Mouse (Mus musculus) R1 (cell line): Measurements from ENCODE around the gene Erg.

Source experiments
- DNase-seq: peaks from one replicate; pipeline ENCODE4 v3.0.0-alpha.2; 2018; ENCODE audit warnings: low read depth, low spot score

Erg gene

GRCm38 (mm10) chr16:95352266-95352665 is 234.1 kb downstream of the Erg start:
- no peak for DNase-seq

GRCm38 (mm10) chr16:95350499-95350898 is 235.9 kb downstream of the Erg start:
- DNase-seq: peak; percentile 39

GRCm38 (mm10) chr16:95349745-95350144 is 236.6 kb downstream of the Erg start:
- no peak for DNase-seq

- DNase-seq: no peak
Observed at GRCm38 (mm10) chr16:95349344-95349743, 237.0 kb downstream of the Erg start.

GRCm38 (mm10) chr16:95348555-95348954 is 237.8 kb downstream of the Erg start:
- no peak for DNase-seq

- DNase-seq: no peak
Observed at GRCm38 (mm10) chr16:95347202-95347601, 239.2 kb downstream of the Erg start.

GRCm38 (mm10) chr16:95345882-95346281 is 240.5 kb downstream of the Erg start:
- peak; percentile 65 for DNase-seq

- DNase-seq: no peak
Observed at GRCm38 (mm10) chr16:95344961-95345360, 241.4 kb downstream of the Erg start.

- DNase-seq: peak; percentile 46
Observed at GRCm38 (mm10) chr16:95342030-95342429, 244.4 kb downstream of the Erg start.

GRCm38 (mm10) chr16:95340885-95341791 is 245.3 kb downstream of the Erg start:
- peak; percentile 84 for DNase-seq

GRCm38 (mm10) chr16:95332159-95332558 is 254.2 kb downstream of the Erg start:
- no peak for DNase-seq

GRCm38 (mm10) chr16:95321945-95322625 is 264.3 kb downstream of the Erg start:
- DNase-seq: no peak
